Mouse (Mus musculus): ENCODE measurements at regions not wholly inside any gene's neighbourhood (a gene's known extent, or its start where the extent isn't known, plus 50 kb on each side); places are given as distances from the start of the nearest gene placed in this dataset.

DNA sequence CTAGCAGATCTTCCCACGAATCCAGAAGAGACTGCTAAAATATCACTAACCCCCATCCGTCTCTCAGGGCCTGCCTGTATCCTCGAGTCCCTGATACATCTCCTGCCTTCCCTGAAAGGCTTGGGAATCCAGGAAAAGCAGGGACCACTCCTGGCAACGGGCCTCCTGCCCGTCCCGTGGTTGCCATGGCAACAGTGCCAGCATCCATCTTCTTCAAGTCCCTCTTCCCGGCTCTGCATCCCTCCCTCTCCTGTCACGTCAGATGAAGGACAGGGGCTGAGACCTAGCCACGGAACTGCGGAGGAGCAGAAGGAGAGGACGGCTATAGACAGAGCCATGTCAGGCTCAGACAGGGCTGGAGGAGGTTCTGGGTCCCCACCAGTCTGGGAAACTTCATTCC, 222.4 kb downstream of the Cryba4 start:
- no peak overlapping the region for H3K4me2 ChIP-seq (ENCODE audit: low read depth)
- ATAC-seq = peak; percentile 81
- H3K36me3 ChIP-seq (ENCODE audit: insufficient read depth) = no peaks in the 10 kb centered on the region

DNA sequence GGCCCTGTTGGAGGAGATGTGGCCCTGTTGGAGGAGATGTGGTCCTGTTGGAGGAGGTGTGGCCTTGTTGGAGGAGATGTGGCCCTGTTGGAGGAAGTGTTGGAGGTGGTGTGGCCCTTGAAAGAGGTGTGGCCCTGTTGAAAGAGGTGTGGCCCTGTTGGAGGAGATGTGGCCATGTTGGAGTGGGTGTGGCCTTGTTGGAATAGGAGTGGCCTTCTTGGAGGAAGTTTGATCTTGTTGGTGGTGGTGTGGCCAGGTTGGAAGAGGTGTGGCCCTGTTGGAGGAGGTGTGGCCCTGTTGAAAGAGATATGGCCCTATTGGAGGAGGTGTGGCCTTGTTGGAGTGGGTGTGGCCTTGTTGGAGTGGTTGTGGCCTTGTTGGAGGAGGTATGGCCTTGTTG, 220.3 kb downstream of the Cryba4 start:
- Histone ChIP-seq H3K4me3 (ENCODE audit: low read depth, low read length) (no peak overlapping the region), H3K27ac (ENCODE audit: low read depth, low read length) (no peak overlapping the region), H3K36me3 (ENCODE audit: insufficient read depth) (no peaks in the 10 kb centered on the region), H3K4me2 (ENCODE audit: low read depth) (no peak overlapping the region), H3K9ac (no peak overlapping the region), H3K27me3 (ENCODE audit: insufficient read depth, low read length) (no peaks in the 10 kb centered on the region), H3K9me3 (ENCODE audit: low read length) (no peaks in the 10 kb centered on the region), H3K4me1 (ENCODE audit: insufficient read depth) (peaks cover 13% of the 10 kb centered on the region)
- ATAC-seq (no peak), DNase-seq (no peak)
- TF ChIP-seq CTCF (IDR thresholded peaks at IDR 0.05; ENCODE audit: low read depth) = no peak

More for the DNA sequence above, 222.4 kb downstream of the Cryba4 start:
- peak; percentile 93 for DNase-seq
- no peaks in the 10 kb centered on the region for H3K9me3 ChIP-seq (ENCODE audit: low read length)
- no peak for TF ChIP-seq CTCF (IDR thresholded peaks at IDR 0.05; ENCODE audit: low read depth)
- H3K4me1 ChIP-seq (ENCODE audit: insufficient read depth) = peaks cover 13% of the 10 kb centered on the region
- H3K9ac ChIP-seq = 0 out of 2 replicates have a peak overlapping the region, but pooled peaks have one; percentile 25
- WGBS = 12% methylated on average over 11 of the region's 11 CpGs
- H3K27me3 ChIP-seq (ENCODE audit: insufficient read depth, low read length) = no peaks in the 10 kb centered on the region
- no peak overlapping the region for H3K4me3 ChIP-seq (ENCODE audit: low read depth, low read length)
- H3K27ac ChIP-seq (ENCODE audit: low read depth, low read length) = peak overlapping the region; percentile 81

- H3K27ac ChIP-seq (ENCODE audit: low read depth, low read length) = no peak overlapping the region
- ATAC-seq (no peak), DNase-seq (no peak)
- 0 out of 2 replicates have a peak, but pooled peaks cover 1% of the 10 kb centered on the region for H3K4me1 ChIP-seq (ENCODE audit: insufficient read depth)
- 23% methylated on average over 8 of the region's 8 CpGs for WGBS
- no peak overlapping the region for H3K9ac ChIP-seq
- H3K9me3 ChIP-seq (ENCODE audit: low read length) = no peaks in the 10 kb centered on the region
- H3K4me3 ChIP-seq (ENCODE audit: low read depth, low read length) = no peak overlapping the region
- H3K27me3 ChIP-seq (ENCODE audit: insufficient read depth, low read length) = no peaks in the 10 kb centered on the region
- no peak for TF ChIP-seq CTCF (IDR thresholded peaks at IDR 0.05; ENCODE audit: low read depth)
- H3K4me2 ChIP-seq (ENCODE audit: low read depth) = no peak overlapping the region
- no peaks in the 10 kb centered on the region for H3K36me3 ChIP-seq (ENCODE audit: insufficient read depth)
Measured at GRCm38 (mm10) chr5:112035426-112035825, 216.9 kb downstream of the Cryba4 start.

- no peak overlapping the region for H3K4me2 ChIP-seq (ENCODE audit: low read depth)
- H3K9me3 ChIP-seq (ENCODE audit: low read length) = no peaks in the 10 kb centered on the region
- DNase-seq = no peak
- no peaks in the 10 kb centered on the region for H3K27me3 ChIP-seq (ENCODE audit: insufficient read depth, low read length)
- TF ChIP-seq CTCF (IDR thresholded peaks at IDR 0.05; ENCODE audit: low read depth) = no peak
- H3K4me1 ChIP-seq (ENCODE audit: insufficient read depth) = peaks cover 13% of the 10 kb centered on the region
- no peak overlapping the region for H3K27ac ChIP-seq (ENCODE audit: low read depth, low read length)
- no peak for ATAC-seq
- no peak overlapping the region for H3K9ac ChIP-seq
- no peaks in the 10 kb centered on the region for H3K36me3 ChIP-seq (ENCODE audit: insufficient read depth)
- 81% methylated on average over 8 of the region's 8 CpGs for WGBS
- H3K4me3 ChIP-seq (ENCODE audit: low read depth, low read length) = no peak overlapping the region
Measured at GRCm38 (mm10) chr5:112037080-112037479, 215.2 kb downstream of the Cryba4 start.

DNA sequence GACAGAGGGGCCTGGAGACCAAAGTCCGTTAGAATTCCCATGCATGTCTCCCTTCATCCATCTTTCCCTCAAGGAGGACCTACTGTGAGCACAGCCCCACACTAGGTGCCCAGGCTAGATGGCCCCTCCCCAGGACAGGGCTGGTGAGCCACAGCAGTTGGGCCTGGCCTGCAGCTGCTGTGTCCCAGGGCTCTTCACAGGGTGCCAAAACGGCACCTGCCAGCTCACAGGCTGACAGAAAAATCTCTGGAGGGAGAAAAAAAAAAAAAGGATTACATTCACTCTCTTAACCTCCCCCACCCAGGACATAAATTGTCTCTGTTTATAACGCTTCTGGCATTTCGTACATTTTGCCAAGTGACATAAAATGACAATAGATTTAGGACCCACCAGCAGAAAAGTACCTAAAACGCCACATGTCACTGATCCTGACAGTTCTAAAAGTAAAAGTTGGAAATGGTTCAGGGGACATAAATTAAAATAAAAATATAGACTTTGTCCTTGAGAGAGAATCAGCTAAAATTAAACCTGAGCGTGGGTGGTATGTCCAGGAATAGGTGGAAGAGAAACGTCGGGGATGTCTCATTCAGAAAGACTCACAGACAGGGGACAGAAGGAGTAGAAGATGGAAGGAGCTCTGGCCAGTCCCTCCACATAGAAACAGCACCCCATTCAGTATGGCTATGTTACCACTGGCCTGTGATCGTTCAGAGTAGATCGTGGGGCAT, 212.5 kb downstream of the Cryba4 start:
- Histone ChIP-seq H3K9me3 (ENCODE audit: low read length) (no peaks in the 10 kb centered on the region), H3K36me3 (ENCODE audit: insufficient read depth) (no peaks in the 10 kb centered on the region), H3K9ac (no peak overlapping the region), H3K4me3 (ENCODE audit: low read depth, low read length) (no peak overlapping the region), H3K27me3 (ENCODE audit: insufficient read depth, low read length) (no peaks in the 10 kb centered on the region), H3K4me2 (ENCODE audit: low read depth) (no peak overlapping the region), H3K4me1 (ENCODE audit: insufficient read depth) (peaks cover 13% of the 10 kb centered on the region), H3K27ac (ENCODE audit: low read depth, low read length) (no peak overlapping the region)
- DNase-seq (no peak), ATAC-seq (no peak)
- 44% methylated on average over 10 of the region's 10 CpGs for WGBS
- no peak for TF ChIP-seq CTCF (IDR thresholded peaks at IDR 0.05; ENCODE audit: low read depth)

DNA sequence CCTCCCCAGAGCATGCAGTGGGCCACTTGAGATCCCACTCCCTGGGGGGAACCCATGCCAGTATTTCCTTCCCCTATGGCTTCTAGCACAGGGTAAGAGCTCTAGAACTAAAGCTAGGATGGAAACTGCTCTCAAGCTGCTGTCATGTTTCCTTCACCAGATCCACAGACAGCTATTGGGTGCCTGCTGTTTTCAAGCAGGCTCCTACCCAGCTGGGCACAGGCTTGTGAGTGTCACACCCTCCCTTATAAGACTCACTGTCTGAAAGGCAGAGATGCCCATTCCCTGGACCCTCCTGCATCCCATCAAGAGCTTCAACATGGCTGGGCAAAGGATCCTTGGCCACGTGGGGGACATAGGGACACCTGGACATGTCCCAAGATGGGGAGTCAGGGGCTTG, 211.6 kb downstream of the Cryba4 start:
- DNase-seq = no peak
- H3K27me3 ChIP-seq (ENCODE audit: insufficient read depth, low read length) = no peaks in the 10 kb centered on the region

DNA sequence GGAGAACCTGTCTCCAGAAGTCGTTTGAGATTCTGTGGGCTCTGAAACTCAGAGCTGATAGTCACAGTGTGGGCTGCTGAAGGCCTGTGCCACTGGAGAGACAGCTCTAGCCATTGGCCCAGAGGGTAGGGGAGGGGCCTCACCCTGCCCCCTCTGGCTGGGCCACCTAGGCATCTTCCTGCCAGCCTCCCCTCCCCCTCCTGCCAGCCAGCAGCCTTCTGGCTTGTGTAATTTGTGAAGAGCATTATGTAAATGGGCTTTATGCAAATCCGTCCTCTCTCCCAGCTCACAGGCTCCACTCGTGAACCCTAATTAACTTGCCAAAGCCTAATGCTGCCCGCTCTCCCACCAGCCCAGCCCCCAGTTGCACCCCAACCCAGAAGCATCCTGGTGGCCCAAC, 211.0 kb downstream of the Cryba4 start:
- Histone ChIP-seq H3K9me3 (ENCODE audit: low read length) (no peaks in the 10 kb centered on the region), H3K27ac (ENCODE audit: low read depth, low read length) (peak overlapping the region; percentile 66), H3K27me3 (ENCODE audit: insufficient read depth, low read length) (no peaks in the 10 kb centered on the region), H3K4me2 (ENCODE audit: low read depth) (no peak overlapping the region), H3K36me3 (ENCODE audit: insufficient read depth) (no peaks in the 10 kb centered on the region), H3K4me1 (ENCODE audit: insufficient read depth) (peaks cover 13% of the 10 kb centered on the region), H3K9ac (no peak overlapping the region), H3K4me3 (ENCODE audit: low read depth, low read length) (no peak overlapping the region)
- ATAC-seq = peak; percentile 77
- peak; percentile 58 for DNase-seq
- TF ChIP-seq CTCF (IDR thresholded peaks at IDR 0.05; ENCODE audit: low read depth) = no peak
- WGBS = 3% methylated on average over 4 of the region's 4 CpGs

More for the DNA sequence above, 211.6 kb downstream of the Cryba4 start:
- Histone ChIP-seq H3K36me3 (ENCODE audit: insufficient read depth) (no peaks in the 10 kb centered on the region), H3K4me3 (ENCODE audit: low read depth, low read length) (no peak overlapping the region), H3K27ac (ENCODE audit: low read depth, low read length) (peak overlapping the region; percentile 66), H3K9me3 (ENCODE audit: low read length) (no peaks in the 10 kb centered on the region), H3K4me1 (ENCODE audit: insufficient read depth) (peaks cover 13% of the 10 kb centered on the region), H3K9ac (no peak overlapping the region), H3K4me2 (ENCODE audit: low read depth) (no peak overlapping the region)
- ATAC-seq = no peak
- TF ChIP-seq CTCF (IDR thresholded peaks at IDR 0.05; ENCODE audit: low read depth) = no peak
- WGBS = 23% methylated on average over 1 of the region's 1 CpGs

Measured in forebrain, postnatal 0 days (tissue).